Mouse (Mus musculus) gastrocnemius, postnatal 4 days (tissue): ENCODE measurements around the gene Scn1b. TPM values are rescaled to one million over a fixed set of nuclear protein-coding genes. Genes with fewer than 3 reads are reported as not detected.

Experiments used
- DNase-seq, 2 experiments: peaks; one replicate each; pipeline ENCODE4 v3.0.0; 2021 to 2022; ENCODE audit warnings: low spot score in 2 of 2, mixed read lengths in 2 of 2
- total RNA-seq, 2 experiments: library from RNA; stranded (reverse); gene quantifications; 2 replicates each; pipeline ENCODE4 v1.2.3; 2021

Scn1b gene
- total RNA-seq, 2 experiments from 2014 or later, result 90.6 to 98.1 TPM

DNA sequence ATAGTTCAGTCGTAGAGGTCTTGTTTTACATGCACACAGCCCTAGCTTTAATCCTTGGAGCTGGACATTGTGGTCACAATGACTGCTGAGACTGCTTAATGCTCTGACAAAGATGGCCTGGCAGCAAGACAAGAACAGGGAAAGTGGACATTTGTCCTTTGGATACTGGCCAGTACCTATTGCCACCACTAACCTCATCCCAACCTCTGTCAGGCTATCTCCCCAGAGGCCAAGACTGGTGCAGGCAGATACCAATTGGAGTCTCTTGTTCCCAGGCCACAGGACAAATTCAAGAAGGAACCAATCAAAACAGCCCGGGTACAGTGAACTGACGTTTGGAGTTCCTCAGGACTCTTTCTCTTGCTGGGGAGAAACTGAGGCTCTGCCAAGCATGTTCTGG lies 38.6 kb downstream of the Scn1b start:
- DNase-seq, result no peak

DNA sequence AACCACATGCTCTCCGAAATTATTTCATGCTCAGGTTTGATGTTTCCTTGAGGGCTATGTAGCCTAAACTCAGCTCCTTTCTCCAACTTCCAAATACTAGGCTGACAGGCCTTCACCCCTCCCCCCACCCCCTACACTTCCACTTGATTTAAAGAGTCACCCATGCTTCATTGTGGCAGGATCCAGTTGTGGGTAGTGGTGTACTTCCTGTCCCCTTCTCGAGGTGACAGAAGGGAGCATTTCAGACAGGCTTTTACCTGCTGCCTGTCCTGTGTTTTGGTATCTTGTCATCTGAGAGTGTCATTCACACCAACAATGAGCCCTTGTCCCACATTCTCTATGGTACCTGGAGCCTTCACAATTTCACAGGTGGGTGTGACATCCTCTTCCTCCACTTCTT lies 39.5 kb downstream of the Scn1b start:
- DNase-seq, result no peak

DNA sequence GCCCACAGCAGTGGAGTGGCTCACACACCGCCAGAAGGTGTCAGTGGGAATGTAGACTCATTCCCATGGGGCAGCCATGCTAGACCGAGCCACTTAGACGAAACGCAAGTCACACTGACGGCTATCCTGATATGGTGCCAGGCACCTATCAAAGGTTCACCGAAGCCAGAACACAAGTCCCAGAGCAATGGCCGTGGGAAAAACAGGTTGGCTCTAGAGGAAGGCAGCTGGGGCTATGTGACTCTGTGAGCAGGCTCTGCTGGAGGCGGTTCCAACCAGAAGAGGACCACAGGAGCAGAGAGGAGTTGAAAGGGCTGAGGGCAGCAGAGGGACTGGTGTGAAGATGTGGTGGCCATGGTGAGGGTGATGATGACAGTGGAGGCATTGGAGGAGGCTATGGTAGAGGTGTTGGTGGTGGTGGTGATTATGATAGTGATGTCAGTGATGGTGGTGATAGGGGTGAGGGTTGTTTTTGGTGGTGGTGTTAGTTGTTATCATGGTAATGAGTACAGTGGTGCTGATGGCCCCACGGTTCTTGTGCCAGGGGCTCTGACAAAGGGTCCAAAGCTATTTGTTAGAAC lies 40.5 kb downstream of the Scn1b start:
- no peak for DNase-seq

DNA sequence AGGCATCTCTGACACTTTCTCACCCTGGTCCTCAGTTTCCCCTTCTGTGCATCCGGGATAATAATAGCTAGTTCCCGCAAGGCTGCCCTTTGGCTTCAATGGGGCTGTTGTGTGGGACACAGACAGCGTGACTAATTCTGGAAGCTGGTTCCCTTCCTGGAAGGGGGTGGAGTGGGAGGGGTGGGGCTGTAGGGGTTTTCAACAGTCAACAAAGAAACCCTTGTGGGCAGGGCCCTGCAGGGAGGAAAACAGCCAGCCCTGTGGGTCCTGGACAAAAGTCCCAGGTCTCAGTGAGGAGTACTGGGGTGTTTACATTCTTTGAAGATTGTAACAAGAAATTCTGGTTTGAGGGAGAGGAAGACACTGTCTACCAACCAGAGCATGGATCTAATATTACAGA lies 41.6 kb downstream of the Scn1b start:
- DNase-seq, result no peak

DNA sequence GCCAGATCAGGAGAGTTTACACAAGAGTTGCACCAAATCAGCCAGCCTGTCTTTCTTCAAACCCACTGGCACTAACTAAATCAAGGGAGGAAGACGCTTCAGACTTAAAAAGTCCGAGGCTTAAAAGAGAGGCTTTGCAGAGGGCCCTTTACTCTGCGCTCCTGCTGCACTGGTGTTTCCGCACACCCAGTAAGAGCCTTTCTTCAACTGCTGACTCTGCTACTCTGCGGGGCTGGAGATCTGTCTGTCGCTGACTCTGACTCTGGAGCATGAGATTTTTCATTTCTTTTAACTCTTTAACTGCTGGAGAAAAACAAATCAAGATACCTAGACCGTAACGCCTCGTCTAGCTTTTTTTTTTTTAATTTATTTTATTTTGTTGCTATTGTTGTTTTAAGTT lies 42.7 kb downstream of the Scn1b start:
- no peak for DNase-seq

DNA sequence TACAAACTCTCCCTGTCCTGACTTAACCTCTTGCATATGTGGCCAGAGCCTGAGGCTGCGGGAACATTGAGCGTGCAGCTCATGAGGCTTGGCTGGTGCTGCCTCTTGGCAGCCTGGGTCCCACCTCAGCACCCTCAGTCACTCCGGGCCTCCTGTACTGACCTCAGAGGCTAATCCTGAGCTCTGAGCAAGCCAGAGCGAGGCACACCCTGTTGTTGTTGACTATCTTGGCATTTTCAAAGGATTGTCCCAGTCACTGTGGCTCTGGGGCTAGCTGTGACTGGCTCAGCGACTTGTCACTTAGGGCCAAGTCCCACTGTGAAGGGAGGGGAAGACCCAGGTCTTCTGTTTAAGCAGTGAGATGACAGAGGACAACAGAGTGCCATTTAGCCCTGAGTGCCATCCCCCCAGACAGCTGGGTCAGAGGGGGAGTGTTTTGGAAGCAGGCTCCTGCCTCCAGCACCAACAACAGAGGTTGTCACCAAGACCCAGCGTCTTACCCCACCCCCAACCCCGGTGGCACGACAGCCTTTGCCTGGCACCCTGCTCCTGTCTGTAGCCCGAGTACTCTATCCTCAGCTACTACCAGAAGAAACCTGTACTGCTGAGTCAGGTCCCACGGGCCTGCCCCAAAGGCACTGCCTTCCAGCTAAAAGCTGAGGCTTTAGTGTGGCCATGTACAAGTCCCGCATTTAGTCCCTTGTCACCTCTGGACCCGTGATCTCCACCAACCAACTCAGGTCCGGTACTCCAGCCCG lies 43.8 kb downstream of the Scn1b start:
- DNase-seq, result peak in 1 of 2 experiments; percentile 64

DNA sequence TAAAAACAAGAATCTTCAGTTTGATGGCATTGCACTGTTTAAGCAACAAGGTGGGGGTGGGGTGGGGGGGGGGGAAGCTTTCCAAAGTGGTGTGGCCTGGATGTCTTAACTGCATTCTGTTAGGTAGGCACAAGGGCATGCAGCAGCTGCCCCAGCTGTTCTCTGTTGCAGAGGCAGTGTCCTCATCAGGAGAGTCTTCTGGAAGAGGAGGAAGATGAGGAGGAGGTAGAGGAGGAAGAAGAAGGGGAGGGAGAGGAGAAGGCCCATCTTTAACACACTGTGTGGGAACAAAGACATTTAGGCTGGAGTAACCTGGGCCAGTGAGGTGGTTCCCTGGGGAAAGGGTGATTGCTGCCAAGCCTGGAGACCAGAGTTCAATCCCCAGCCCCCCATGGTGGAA lies 44.7 kb downstream of the Scn1b start:
- no peak for DNase-seq

DNA sequence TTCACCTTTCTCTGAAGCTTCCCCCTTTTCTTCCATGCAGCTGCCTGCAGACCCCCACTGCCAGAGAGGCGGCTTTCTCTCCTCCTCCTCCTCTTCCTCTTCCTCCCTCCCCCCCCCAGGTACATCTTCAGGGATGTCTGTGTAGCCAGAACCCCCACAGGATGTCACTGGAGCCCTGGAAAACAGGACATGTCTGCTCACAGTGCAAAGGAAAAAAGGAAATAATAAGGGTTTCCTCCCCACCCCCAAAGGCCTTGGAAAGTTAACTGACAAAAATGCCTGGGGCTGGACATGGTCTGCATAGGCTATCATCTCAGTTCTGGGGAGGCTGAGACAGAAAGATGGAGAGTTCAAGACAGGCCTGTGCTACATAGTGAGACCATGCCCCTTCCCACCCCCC lies 45.7 kb downstream of the Scn1b start:
- DNase-seq, result no peak

DNA sequence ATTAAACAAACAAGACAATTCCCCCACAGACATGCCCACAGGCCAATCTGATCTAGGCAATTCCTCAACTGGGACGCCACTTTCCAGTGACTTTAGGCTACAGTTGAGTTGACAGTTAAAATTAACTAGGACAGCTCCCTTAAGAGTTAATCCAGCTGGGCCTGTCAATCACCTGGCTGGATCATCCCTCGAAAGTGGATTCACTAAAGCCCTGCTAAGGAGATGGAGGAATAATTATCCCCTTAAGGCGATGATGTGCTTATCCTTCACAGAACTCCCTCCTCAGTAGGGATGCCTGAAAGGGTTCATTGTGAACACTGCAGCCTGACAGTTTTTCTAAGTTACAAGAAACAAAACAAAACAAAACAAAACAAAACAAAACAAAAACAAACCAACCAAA lies 46.2 kb downstream of the Scn1b start:
- DNase-seq, result no peak

DNA sequence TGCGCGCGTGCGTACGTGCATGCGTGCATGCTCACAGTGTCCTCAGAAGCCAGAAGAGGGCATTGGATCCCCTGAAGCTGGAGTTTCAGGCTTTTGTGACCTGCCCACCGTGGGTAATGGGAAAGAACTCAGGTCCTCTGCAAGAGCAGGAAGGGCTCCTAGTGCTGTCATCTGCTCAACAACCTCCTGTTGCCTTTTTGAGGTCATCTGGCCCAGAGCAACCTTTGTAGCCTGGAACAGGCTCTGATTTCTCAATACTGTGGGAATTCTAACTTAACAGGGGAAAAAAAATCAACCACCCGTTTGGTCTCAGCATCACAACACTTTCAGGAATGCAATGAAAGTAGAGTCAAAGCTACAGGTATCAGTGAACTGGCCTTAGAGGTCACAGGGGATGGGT lies 47.1 kb downstream of the Scn1b start:
- no peak for DNase-seq

DNA sequence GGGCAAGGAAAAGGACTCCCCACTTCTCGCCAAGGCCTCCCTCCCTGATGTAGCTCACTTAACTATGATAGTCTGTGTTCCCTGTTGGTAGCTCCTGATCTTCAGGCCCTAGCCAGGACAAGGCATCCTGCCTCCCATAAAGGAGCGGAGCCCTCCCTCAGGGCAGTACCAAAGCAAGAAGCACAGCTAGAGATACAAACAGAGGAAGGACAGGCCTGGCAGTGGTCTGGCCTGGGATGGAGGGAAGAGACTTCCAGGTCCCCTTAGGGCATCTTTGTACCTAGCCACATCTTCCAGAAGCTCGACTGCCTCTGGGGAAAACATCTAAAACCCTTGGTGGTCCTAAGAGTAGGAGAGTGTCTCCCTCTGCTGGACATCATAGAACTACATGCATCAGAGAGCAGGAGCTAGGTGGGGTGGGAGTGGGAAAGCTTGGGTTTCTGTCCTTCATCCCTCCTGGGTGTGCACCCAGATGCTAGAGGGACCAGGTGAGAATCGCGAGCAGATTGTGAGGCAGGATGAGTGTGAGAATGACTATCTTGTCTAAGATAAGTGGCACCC lies 48.8 kb downstream of the Scn1b start:
- DNase-seq, result no peak

DNA sequence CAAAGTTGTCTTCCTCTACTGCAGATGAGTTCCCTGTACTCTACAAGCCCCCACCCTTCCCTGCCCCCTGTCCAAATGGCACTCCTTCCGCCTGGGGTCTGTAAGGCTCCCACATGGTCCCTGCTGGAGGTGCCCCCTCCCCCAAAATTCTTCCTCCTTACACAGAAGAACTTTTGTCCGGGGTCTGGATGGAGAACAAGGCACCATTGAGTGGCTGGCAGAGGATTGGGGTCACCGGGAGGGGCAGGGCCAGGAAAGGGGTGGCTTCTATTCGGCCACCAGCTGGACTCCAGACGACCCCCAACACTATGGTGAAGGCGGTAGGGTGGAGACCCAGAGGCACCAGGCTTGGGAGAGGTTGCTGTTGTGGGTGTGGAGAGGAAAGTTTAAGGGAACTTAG lies 49.3 kb downstream of the Scn1b start:
- no peak for DNase-seq

DNA sequence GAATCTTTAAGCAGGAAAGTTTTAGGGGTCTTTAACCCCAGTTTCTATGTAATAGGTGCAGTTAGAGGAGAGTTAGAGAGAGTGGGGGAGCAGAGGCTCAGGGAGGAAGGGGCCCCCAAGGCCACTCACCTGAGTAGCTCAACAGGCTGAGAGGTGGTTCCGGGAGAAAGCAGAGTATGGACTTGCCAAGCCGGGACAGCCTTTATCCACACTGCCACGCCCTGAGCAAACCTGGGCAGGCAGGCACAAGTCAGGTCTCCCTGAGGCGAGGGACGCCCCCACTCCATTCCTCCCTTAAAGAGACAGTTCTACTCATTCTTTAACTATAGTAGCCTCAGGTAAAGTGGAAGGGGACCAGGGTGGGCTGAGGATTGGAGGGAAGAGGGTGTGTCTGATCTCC lies 50.3 kb downstream of the Scn1b start, which contains the start of gene Fxyd3:
TSS of gene Fxyd3 (minus strand) at position 213 of the 400 bp plus-strand sequence.
- DNase-seq, result no peak

DNA sequence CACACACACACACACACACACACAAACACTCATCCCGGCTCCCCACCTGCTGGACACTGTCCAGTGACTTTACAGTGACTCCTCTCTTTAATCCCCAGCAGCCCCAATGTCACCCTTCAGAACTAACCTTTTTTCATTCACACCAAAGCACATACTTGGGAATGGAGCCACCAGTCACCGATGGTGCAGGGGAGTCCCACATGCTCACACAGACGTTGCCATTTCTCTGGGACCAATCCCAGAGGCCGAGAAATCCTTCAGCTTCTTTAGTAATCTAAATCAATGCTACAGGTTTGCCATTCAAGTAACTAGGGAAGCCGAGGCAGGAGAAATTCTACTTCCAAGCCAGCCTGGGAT lies 52.1 kb downstream of the Scn1b start:
- DNase-seq, result no peak

DNA sequence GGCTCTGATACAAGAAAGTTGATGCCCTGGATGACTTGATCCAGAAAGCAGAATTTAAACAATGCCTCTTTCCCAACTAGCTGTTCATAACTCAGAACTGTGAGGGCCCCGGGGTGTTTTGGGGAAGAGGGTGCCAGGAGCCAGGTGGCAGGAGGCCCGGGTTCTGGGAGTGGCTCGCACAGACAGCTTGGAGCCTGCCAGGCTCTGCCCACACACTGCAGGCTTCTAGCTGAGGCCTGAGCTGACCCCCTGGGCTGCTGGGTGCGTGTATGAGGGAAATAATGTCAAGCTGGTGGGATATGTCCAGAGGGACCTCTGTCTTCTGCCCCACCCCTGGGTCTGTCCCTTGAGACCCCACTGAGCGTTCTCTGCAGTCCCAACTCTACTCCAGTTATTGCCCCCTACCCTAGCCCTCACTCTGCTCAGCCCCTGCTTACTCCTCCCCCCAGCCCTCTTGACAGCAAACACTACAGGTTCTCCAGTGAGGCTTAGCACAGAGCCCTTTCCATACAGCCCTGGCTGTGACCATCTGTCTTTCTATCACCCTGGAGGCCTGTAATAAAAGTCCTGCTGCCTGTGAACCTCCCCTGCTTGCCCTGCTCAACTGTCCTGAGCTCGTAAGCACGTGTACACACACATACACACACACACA lies 52.6 kb downstream of the Scn1b start:
- DNase-seq, result no peak

DNA sequence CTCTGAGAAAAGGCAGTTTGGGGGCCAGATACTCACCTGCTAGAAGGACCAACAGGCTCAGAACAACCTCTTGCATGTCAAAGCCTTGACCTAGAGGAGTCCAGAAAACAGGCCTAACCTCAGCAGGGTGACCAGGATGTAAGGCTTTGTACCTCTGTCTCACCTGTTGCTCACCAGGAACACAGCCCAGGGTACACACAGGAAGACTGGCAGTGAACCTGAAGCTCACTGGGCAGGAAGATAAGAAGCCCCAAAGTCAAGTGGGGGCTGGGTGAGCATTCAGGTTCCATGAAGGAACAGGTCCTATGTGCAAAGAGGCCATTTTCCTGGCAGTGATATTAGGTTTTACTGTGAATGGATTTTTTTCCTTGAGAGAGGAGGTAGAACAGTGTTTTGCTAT lies 53.3 kb downstream of the Scn1b start:
- DNase-seq, result no peak

DNA sequence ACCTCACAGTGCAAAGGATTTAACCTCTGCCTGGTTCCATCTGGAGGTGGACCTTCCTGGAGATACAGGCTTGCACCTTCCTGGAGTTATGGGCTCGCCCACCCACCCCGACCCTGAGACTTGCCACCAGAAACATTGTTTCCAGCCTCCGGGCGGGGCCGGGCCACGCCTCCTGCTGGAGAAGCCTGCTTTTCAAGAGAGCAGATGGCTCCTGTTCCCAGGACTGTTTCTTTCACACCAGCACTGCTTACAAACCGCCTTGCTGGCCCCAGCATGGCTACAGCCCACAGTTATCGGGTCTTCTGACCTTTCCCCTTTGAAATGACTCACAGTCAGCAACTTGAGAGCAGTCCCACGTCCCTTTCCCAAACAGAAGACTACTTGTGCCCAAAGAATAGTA lies 54.5 kb downstream of the Scn1b start:
- no peak for DNase-seq

DNA sequence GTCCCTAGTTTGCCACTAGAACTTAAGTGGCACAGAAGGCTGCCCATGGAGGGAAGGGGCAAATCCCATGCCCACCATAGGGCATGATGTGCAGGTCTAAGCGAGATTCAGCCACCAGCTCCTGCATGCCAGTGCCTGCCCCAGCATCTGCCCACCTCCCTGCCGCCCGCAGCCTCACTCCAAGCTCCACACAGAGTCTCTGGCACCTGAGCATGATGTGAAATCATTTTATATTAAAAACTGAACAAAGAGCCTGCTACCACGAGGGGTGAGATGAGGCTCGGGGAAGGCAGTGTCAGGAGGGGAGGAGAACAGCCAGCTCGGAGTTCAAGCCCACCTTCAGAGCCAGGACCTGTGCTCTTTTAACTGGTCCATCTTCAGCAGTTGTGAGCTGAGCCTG lies 56.5 kb downstream of the Scn1b start:
- no peak for DNase-seq

DNA sequence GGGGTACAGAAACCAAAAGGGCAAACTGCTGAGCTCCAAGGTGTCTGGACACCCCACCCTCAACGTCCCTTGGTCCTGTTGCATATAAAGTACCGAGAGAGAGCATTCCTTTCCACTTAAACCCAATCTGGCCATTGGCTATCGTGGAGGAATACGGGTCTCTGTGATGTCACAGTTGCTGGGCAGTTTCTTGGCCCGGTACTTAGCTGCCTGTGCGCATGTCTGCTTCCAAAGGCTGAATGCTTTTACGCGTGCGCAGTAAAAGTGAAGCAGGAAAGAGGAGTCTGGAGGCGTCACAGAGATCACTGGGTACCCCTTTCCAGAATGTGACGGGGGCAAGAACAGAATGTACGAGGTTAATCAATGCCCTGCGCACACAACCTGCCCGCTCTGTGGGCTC lies 57.3 kb downstream of the Scn1b start:
- no peak for DNase-seq

DNA sequence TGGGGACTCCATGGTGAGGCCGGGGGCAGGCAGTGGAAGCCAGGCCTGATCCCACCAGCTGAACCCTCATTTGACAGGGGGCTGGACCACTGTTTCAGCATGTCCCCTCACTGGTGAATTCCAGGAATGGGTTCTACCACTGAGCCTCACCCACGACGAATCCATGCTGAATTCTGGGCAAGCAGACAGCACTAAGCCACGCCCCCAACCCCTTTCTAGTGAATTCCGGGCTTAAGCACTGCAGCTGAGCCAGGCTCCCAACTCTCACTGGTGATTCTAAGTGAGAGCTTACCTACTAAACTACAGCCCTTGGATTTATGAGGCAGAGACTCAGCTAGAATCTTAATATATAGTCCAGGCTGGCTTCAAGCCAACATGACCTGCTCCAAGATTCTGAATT lies 59.0 kb downstream of the Scn1b start:
- peak in 1 of 2 experiments; percentile 74 for DNase-seq
